Mouse (Mus musculus) kidney, adult 2 months (tissue): ENCODE results near the gene Cog5.

ENCODE experiments used
- CTCF ChIP-seq: fragments of 200-500 bp; conservative IDR thresholded peaks from 2 replicates; pipeline ENCODE4 v1.5.1; 2011; ENCODE audit warnings: low read depth, mild to moderate bottlenecking, control low read depth, low read length, moderate library complexity, mixed read lengths; ENCODE audit not compliant: insufficient read depth, insufficient read length
- POLR2A ChIP-seq: fragments of 200-500 bp; IDR thresholded peaks from one replicate; pipeline ENCODE4 v1.6.1; 2011; ENCODE audit warnings: low read depth, low read length, control low read depth

DNA sequence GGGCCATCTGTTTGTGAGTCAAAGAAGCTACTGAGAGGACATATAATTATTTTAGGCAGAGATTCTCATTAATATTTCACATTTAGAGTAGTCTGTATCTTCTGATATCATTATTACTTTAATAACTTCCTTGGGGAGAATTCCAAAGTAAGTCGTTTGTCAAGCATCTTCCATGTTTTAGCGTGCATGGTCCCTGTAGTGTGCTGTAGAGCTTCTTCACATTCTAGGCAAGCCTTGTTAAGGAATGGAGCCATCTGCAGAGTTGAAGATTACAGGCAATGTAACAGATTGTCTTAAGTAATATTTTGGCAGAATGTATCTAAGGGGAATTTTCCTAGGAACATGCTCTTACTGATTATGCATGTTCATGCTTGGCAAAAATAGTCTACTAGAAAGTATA is 171.8 kb downstream of the Cog5 start:
- no peak for TF ChIP-seq POLR2A
- no peak for TF ChIP-seq CTCF
